Mouse (Mus musculus) limb, embryonic 12.5 days (tissue): ENCODE measurements at regions not wholly inside any gene's neighbourhood (a gene's known extent, or its start where the extent isn't known, plus 50 kb on each side); places are given as distances from the start of the nearest gene placed in this dataset.
"Not testable (repeated sequence)": the region's sequence is repeated elsewhere in the genome, so short reads cannot be mapped to it uniquely, and the experiment has no call there.

ENCODE experiments used
- ATAC-seq: fragments of 200-750 bp; cut with Nextera tagmentation; 2 replicates; pipeline ENCODE4 v1.8.0; 2017; ENCODE audit warnings: low read depth, moderate TSS enrichment; ENCODE audit not compliant: insufficient number of reproducible peaks, insufficient read depth, low FRiP score, low TSS enrichment
- H3K27ac ChIP-seq: fragments of 300-500 bp; sonication (generic); 2 replicates; pipeline ENCODE4 v1.5.1; 2016; ENCODE audit warnings: mild to moderate bottlenecking, moderate library complexity
- H3K27me3 ChIP-seq: fragments of 300-500 bp; sonication (generic); 2 replicates; pipeline ENCODE4 v1.6.1; 2016; ENCODE audit warnings: mild to moderate bottlenecking, moderate library complexity
- H3K36me3 ChIP-seq: fragments of 300-500 bp; sonication (generic); 2 replicates; pipeline ENCODE4 v1.6.1; 2016; ENCODE audit warnings: mild to moderate bottlenecking, moderate library complexity
- H3K4me1 ChIP-seq: fragments of 300-500 bp; sonication (generic); replicated peaks from 2 replicates; pipeline ENCODE4 v1.6.1; 2016
- H3K4me2 ChIP-seq: fragments of 300-500 bp; sonication (generic); 2 replicates; pipeline ENCODE4 v1.6.1; 2016; ENCODE audit warnings: mild to moderate bottlenecking, moderate library complexity
- H3K4me3 ChIP-seq: fragments of 300-500 bp; sonication (generic); replicated peaks from 2 replicates; pipeline ENCODE4 v1.5.1; 2016; ENCODE audit warnings: mild to moderate bottlenecking
- H3K9ac ChIP-seq: fragments of 300-500 bp; sonication (generic); replicated peaks from 2 replicates; pipeline ENCODE4 v1.6.1; 2016; ENCODE audit warnings: mild to moderate bottlenecking, moderate library complexity
- H3K9me3 ChIP-seq: fragments of 300-500 bp; sonication (generic); 2 replicates; pipeline ENCODE4 v1.6.1; 2016; ENCODE audit warnings: mild to moderate bottlenecking, moderate library complexity
- WGBS: fragments of 180-500 bp; shearing (Covaris S2); methylation state at CpG from one replicate; pipeline ENCODE4 v1.1.7; 2016; 5-methylcytosine and 5-hydroxymethylcytosine counted together

DNA sequence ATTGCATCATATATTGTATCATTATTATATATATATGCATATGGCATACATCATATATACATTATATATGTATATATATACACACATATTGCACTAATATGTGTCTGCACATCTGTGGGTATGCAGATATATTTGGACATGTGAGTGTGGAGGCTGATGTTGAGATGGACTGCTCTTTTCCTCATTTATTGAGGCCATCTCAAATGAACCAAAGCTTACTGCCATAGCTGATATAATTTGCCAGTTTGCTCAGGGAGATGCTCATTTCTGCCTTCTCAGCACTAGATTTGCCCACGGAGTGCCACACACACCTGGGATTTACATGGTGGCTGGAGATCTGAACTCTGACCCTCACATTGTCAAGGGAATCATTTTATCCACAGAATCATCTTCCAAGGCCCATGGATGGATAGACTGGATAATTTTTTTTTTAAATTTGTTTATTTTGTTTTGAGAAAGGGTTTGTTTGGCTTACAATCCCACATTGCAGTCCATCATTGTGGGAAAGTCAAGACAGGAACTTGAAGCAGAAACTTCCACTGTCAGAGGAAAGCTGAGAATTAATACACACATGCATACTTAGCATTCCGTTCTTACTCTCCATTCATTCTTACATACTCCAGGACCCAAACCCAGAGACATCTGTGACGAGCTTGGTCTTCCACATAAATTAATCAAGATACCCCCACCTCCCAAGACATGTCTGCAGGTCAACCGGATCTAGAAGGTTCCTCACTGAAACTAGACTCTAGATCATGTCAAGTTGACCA, 77.9 kb upstream of the Cwc22 start:
- Histone ChIP-seq H3K4me2 (no peak overlapping the region), H3K4me1 (no peaks in the 10 kb centered on the region), H3K36me3 (no peaks in the 10 kb centered on the region), H3K9ac (no peak overlapping the region), H3K27me3 (no peaks in the 10 kb centered on the region), H3K9me3 (no peaks in the 10 kb centered on the region), H3K27ac (no peak overlapping the region), H3K4me3 (no peak overlapping the region)
- no peak for ATAC-seq
- 69% methylated on average over 4 of the region's 4 CpGs for WGBS

DNA sequence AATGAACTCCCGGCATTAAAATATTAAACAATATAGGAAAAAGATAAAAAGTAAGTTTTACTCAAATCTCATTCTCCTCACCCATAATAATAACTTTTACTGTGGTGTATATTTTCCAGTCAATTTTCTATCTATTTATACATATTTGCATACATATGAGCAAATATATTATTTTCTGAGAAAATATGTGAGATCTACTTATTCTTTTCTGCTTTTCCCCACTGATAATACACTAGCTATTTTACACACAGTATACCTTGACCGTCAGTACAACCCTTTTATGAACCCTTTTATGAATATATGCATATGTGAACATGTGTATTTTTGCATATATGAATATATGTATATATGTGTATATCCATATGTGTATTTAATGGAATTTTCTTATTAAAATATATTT, 77.2 kb upstream of the Cwc22 start:
- 88% methylated on average over 2 of the region's 2 CpGs for WGBS
- Histone ChIP-seq H3K36me3 (no peaks in the 10 kb centered on the region), H3K4me2 (no peak overlapping the region), H3K27me3 (no peaks in the 10 kb centered on the region), H3K9me3 (no peaks in the 10 kb centered on the region), H3K27ac (no peak overlapping the region), H3K4me3 (no peak overlapping the region), H3K4me1 (no peaks in the 10 kb centered on the region), H3K9ac (no peak overlapping the region)
- no peak for ATAC-seq

DNA sequence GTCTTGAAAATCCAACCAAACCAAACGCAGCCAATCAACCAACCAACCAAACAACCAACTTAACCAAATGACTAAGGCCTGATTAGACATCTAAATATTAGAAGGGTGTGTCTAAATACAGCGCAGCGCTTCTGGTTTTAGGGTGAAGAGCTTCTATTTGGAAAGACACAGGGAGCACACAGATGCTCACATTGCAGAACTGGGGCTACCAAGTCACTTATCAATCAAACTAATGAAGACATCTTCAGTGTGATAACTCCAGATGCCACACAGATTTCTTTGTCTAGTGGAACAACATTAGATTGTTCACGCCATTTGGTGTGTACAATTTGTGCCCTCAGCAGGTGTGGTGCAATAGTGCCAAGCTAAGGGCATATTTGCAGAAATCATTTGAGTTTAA, 76.6 kb upstream of the Cwc22 start:
- ATAC-seq: no peak
- H3K9me3 ChIP-seq: no peaks in the 10 kb centered on the region
- no peaks in the 10 kb centered on the region for H3K27me3 ChIP-seq
- 83% methylated on average over 4 of the region's 4 CpGs for WGBS
- H3K4me1 ChIP-seq: no peaks in the 10 kb centered on the region
- no peaks in the 10 kb centered on the region for H3K36me3 ChIP-seq
- H3K4me2 ChIP-seq: no peak overlapping the region
- H3K4me3 ChIP-seq: no peak overlapping the region
- no peak overlapping the region for H3K9ac ChIP-seq
- no peak overlapping the region for H3K27ac ChIP-seq

DNA sequence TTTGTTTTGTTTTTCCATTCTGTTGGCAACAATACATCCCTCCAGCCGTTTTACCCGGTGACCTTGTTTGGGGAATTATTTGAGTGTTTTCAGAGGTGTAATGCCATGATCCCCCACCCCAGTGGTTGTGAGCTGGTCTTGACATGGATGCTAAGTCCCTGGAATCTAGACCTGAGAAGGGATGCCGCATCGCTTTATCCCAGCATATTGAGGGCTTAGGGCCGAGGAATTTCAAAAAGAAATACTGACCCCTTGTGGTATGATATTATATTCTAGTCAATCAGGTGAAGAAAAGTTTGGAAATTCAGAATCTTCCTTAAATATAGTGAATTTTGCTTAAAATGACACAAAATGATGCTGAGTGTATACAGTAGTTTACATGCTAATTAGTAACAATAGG, 75.7 kb upstream of the Cwc22 start:
- Histone ChIP-seq H3K27me3 (no peaks in the 10 kb centered on the region), H3K9ac (no peak overlapping the region), H3K4me2 (no peak overlapping the region), H3K4me3 (no peak overlapping the region), H3K9me3 (no peaks in the 10 kb centered on the region), H3K4me1 (no peaks in the 10 kb centered on the region), H3K27ac (no peak overlapping the region), H3K36me3 (no peaks in the 10 kb centered on the region)
- WGBS: 31% methylated on average over 5 of the region's 5 CpGs
- peak; percentile 76; the same call in 1 of the 2 replicates for ATAC-seq

- H3K4me2 ChIP-seq: no peak overlapping the region
- ATAC-seq: no peak; the same call in 1 of the 2 replicates
- no peak overlapping the region for H3K27ac ChIP-seq
- no peak overlapping the region for H3K9ac ChIP-seq
- H3K4me3 ChIP-seq: no peak overlapping the region
- no peaks in the 10 kb centered on the region for H3K36me3 ChIP-seq
- no peaks in the 10 kb centered on the region for H3K9me3 ChIP-seq
- no peaks in the 10 kb centered on the region for H3K27me3 ChIP-seq
- no peaks in the 10 kb centered on the region for H3K4me1 ChIP-seq
- WGBS: 49% methylated on average over 2 of the region's 2 CpGs
Observed at GRCm38 (mm10) chr2:78021356-78021900, 75.3 kb upstream of the Cwc22 start.

DNA sequence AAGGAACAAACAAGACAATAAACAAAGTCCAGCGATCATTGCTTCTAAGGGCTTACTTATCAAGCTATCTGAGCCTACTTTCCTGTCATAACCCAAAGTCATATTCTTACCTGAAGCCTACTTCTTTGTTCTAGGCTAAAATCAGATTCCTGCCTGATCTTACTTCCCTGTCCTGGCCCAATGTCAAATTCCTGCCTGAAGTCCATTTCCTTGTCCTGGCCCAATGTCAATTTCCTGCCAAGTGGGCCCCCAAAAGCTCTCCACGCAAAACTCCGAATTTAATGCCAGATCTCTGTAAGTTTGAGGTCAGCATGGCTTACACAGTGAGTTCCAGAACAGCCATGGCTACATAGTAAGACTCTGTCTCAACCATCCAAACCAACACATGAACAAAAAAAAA, 74.3 kb upstream of the Cwc22 start:
- no peak overlapping the region for H3K4me2 ChIP-seq
- H3K4me1 ChIP-seq: no peaks in the 10 kb centered on the region
- ATAC-seq: no peak
- no peaks in the 10 kb centered on the region for H3K27me3 ChIP-seq
- H3K9ac ChIP-seq: no peak overlapping the region
- no peak overlapping the region for H3K4me3 ChIP-seq
- no peak overlapping the region for H3K27ac ChIP-seq
- H3K36me3 ChIP-seq: no peaks in the 10 kb centered on the region
- WGBS: 88% methylated on average over 3 of the region's 3 CpGs
- no peaks in the 10 kb centered on the region for H3K9me3 ChIP-seq

DNA sequence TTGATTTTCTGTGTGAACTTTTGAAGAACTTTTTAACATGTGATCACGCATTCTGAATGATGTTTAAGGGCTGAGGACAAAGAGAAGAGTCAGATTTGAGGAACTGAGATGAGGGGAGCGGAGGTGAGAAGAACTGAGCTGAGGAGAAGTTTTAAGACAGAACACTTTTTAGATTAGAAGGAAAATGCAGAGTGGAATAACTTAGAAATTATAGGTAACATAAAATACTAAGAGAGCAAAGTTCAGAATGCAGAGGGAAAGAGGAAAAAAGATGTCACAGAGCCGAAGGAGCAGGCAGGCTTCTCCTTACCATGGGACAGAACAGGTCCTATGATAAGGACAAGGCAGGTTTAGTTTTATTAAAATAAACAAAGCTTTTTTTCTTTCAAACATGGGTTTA, 73.7 kb upstream of the Cwc22 start:
- Histone ChIP-seq H3K9ac (no peak overlapping the region), H3K4me3 (no peak overlapping the region), H3K9me3 (no peaks in the 10 kb centered on the region), H3K4me1 (no peaks in the 10 kb centered on the region), H3K36me3 (no peaks in the 10 kb centered on the region), H3K27ac (no peak overlapping the region), H3K4me2 (no peak overlapping the region), H3K27me3 (no peaks in the 10 kb centered on the region)
- 93% methylated on average over 3 of the region's 3 CpGs for WGBS
- ATAC-seq: no peak

DNA sequence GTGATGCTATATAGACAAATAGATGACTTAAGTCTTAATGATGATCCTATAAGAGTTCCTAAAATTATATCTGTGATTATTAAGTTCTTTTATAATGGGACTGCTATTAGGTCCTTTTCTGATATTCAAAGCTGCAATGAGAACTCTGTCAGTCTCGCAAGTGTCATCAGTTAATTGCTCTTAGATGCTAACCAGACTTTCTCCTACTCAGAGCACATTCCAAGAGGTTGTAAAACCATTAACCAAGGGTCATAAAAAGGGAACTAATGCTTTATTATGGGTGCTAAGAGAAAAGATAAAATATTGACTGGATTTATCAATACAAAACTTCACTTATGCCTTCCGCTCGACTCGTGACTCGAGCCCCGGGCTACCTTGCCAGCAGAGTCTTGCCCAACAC, 66.3 kb upstream of the Cwc22 start:
- ATAC-seq, H3K27ac ChIP-seq, H3K4me2 ChIP-seq, H3K9ac ChIP-seq, H3K27me3 ChIP-seq, H3K36me3 ChIP-seq, H3K4me3 ChIP-seq, H3K4me1 ChIP-seq, H3K9me3 ChIP-seq: not testable (repeated sequence)
- 83% methylated on average over 6 of the region's 6 CpGs for WGBS

DNA sequence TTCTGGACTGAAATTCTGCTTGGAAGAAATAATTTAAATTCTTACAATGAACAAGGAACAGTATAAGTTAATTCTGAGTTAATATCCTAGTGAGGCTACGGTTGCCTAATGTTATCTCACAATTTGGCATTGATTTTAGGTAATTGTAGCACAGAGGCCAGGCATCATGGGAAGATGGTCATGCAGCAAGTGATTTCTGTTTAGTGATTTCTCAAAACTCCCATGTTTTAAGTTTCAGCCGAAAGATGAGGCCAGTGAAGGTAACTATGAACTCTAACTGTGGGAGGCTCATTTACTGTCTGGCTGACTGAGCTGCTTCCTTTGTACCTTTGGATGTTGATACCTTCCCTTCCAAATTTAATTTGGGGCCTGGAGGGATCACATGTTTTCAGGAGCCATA, 65.6 kb upstream of the Cwc22 start:
- Histone ChIP-seq H3K4me3 (no peak overlapping the region), H3K27ac (no peak overlapping the region), H3K4me2 (no peak overlapping the region), H3K36me3 (no peaks in the 10 kb centered on the region), H3K9me3 (no peaks in the 10 kb centered on the region), H3K9ac (no peak overlapping the region), H3K4me1 (no peaks in the 10 kb centered on the region), H3K27me3 (no peaks in the 10 kb centered on the region)
- ATAC-seq: no peak
- WGBS: 79% methylated on average over 2 of the region's 2 CpGs

- 82% methylated on average over 2 of the region's 2 CpGs for WGBS
- Histone ChIP-seq H3K27me3 (no peaks in the 10 kb centered on the region), H3K4me2 (no peak overlapping the region), H3K9me3 (no peaks in the 10 kb centered on the region), H3K36me3 (no peaks in the 10 kb centered on the region), H3K27ac (no peak overlapping the region), H3K4me3 (no peak overlapping the region), H3K4me1 (no peaks in the 10 kb centered on the region), H3K9ac (no peak overlapping the region)
- ATAC-seq: no peak
Observed at GRCm38 (mm10) chr2:78011051-78011800, 65.1 kb upstream of the Cwc22 start.

DNA sequence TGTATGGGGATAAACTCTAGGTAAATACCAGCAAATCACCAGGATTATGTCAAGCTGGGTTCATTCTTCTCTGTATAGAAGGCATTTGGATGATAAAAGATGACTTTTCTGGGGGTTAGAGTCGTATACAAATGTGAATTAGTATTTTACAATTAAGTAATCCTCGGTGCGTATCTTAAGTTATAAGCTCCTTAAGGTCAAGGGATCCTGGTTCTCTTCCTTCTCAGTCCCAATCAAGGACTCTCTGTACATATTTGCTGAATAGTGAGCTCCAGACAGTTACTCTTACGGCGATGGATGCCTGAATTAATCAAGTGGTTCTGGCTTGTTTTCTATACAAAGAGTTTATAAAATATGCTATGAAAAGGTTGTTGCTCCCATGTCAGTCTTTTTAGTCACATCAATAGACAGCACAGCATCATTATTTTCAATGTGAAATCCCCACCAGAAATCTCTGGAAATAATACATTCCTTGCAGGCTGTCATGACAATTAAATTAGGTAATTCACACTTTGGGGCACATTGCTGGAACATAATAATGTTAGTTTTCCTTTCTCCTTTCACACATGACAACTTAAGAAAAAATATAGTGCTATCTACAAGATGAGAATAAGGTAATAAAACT, 64.0 kb upstream of the Cwc22 start:
- H3K9ac ChIP-seq: no peak overlapping the region
- no peak for ATAC-seq
- 91% methylated on average over 5 of the region's 5 CpGs for WGBS
- H3K27ac ChIP-seq: no peak overlapping the region
- no peak overlapping the region for H3K4me3 ChIP-seq
- H3K27me3 ChIP-seq: no peaks in the 10 kb centered on the region
- H3K9me3 ChIP-seq: no peaks in the 10 kb centered on the region
- no peaks in the 10 kb centered on the region for H3K4me1 ChIP-seq
- H3K36me3 ChIP-seq: no peaks in the 10 kb centered on the region
- H3K4me2 ChIP-seq: no peak overlapping the region
